Mouse (Mus musculus) liver, embryonic 12.5 days (tissue): ENCODE data around the gene Arl6ip1. TPM values are rescaled to one million over a fixed set of nuclear protein-coding genes. Genes with fewer than 3 reads are reported as not detected.

ENCODE experiments used
- ATAC-seq: fragments of 200-750 bp; cut with Nextera tagmentation; 2 replicates; pipeline ENCODE4 v1.8.0; 2017; ENCODE audit warnings: moderate number of reproducible peaks, mild to moderate bottlenecking, moderate library complexity
- H3K27ac ChIP-seq: fragments of 300-500 bp; sonication (generic); 2 replicates; pipeline ENCODE4 v1.5.1; 2016; ENCODE audit warnings: mild to moderate bottlenecking
- H3K27me3 ChIP-seq: fragments of 300-500 bp; sonication (generic); replicated peaks from 2 replicates; pipeline ENCODE4 v1.6.1; 2016; ENCODE audit warnings: mild to moderate bottlenecking, moderate library complexity
- H3K36me3 ChIP-seq: fragments of 300-500 bp; sonication (generic); 2 replicates; pipeline ENCODE4 v1.6.1; 2016; ENCODE audit warnings: mild to moderate bottlenecking, moderate library complexity
- H3K4me1 ChIP-seq: fragments of 300-500 bp; sonication (generic); 2 replicates; pipeline ENCODE4 v1.6.1; 2016
- H3K4me2 ChIP-seq: fragments of 300-500 bp; sonication (generic); 2 replicates; pipeline ENCODE4 v1.6.1; 2016; ENCODE audit warnings: mild to moderate bottlenecking, moderate library complexity
- H3K4me3 ChIP-seq: fragments of 300-500 bp; sonication (generic); 2 replicates; pipeline ENCODE4 v1.5.1; 2016; ENCODE audit warnings: mild to moderate bottlenecking, moderate library complexity
- H3K9ac ChIP-seq: fragments of 300-500 bp; sonication (generic); 2 replicates; pipeline ENCODE4 v1.6.1; 2016; ENCODE audit warnings: mild to moderate bottlenecking, moderate library complexity
- H3K9me3 ChIP-seq: fragments of 300-500 bp; sonication (generic); replicated peaks from 2 replicates; pipeline ENCODE4 v1.6.1; 2016; ENCODE audit warnings: mild to moderate bottlenecking, moderate library complexity
- WGBS: fragments of 180-500 bp; shearing (Covaris S2); methylation state at CpG from one replicate; pipeline ENCODE4 v1.1.7; 2016; ENCODE audit not compliant: insufficient replicate concordance; 5-methylcytosine and 5-hydroxymethylcytosine counted together
- polyA plus RNA-seq: library from polyadenylated mRNA; unstranded; fragments of >200 nt; fragmentation: Nextera tagmentation; extraction: Ambion mirVana; gene quantifications from 2 replicates; pipeline ENCODE4 v1.2.1, GENCODE M21; 2016

Arl6ip1 gene
- polyA plus RNA-seq, 1 experiment from 2014 or later, result 254 TPM

GRCm38 (mm10) chr7:118115533-118115876 is 14.0 kb downstream of the Arl6ip1 start:
- H3K27ac ChIP-seq, result peak overlapping the region; percentile 91
- H3K4me2 ChIP-seq, result peak overlapping the region; percentile 87
- H3K27me3 ChIP-seq, result no peaks in the 10 kb centered on the region
- peaks cover 75% of the 10 kb centered on the region for H3K36me3 ChIP-seq
- H3K9ac ChIP-seq, result peak overlapping the region; percentile 98
- WGBS, result under 1% methylated on average over 20 of the region's 20 CpGs
- peaks cover 78% of the 10 kb centered on the region for H3K4me1 ChIP-seq
- peak overlapping the region; percentile 99 for H3K4me3 ChIP-seq
- peak; percentile 38 for ATAC-seq
- no peaks in the 10 kb centered on the region for H3K9me3 ChIP-seq

GRCm38 (mm10) chr7:118113541-118114297 is 15.7 kb downstream of the Arl6ip1 start:
- peak overlapping the region; percentile 46; the same call in 1 of the 2 replicates for H3K27ac ChIP-seq
- ATAC-seq, result no peak
- H3K27me3 ChIP-seq, result no peaks in the 10 kb centered on the region
- H3K4me2 ChIP-seq, result peak overlapping the region; percentile 87
- peak overlapping the region; percentile 99 for H3K4me3 ChIP-seq
- H3K9me3 ChIP-seq, result no peaks in the 10 kb centered on the region
- H3K36me3 ChIP-seq, result peaks cover 75% of the 10 kb centered on the region
- peaks cover 79% of the 10 kb centered on the region for H3K4me1 ChIP-seq
- WGBS, result 40% methylated on average over 5 of the region's 5 CpGs
- H3K9ac ChIP-seq, result peak overlapping the region; percentile 98

- H3K4me3 ChIP-seq, result peak overlapping the region; percentile 99
- peak overlapping the region; percentile 87 for H3K4me2 ChIP-seq
- no peaks in the 10 kb centered on the region for H3K9me3 ChIP-seq
- peaks cover 89% of the 10 kb centered on the region for H3K36me3 ChIP-seq
- H3K27ac ChIP-seq, result 0 out of 2 replicates have a peak overlapping the region, but pooled peaks have one; percentile 5
- 65% methylated on average over 3 of the region's 3 CpGs for WGBS
- H3K9ac ChIP-seq, result peak overlapping the region; percentile 6
- H3K4me1 ChIP-seq, result peaks cover 84% of the 10 kb centered on the region
- no peaks in the 10 kb centered on the region for H3K27me3 ChIP-seq
- ATAC-seq, result no peak
These were observed 18.3 kb downstream of the Arl6ip1 start for GRCm38 (mm10) chr7:118111128-118111527.

GRCm38 (mm10) chr7:118107671-118108070 is 21.8 kb downstream of the Arl6ip1 start:
- Histone ChIP-seq H3K27me3 (no peaks in the 10 kb centered on the region), H3K36me3 (peaks cover 90% of the 10 kb centered on the region), H3K27ac (peak overlapping the region; percentile 46; the same call in 1 of the 2 replicates), H3K4me2 (no peak overlapping the region), H3K9ac (no peak overlapping the region), H3K4me3 (no peak overlapping the region), H3K4me1 (peaks cover 98% of the 10 kb centered on the region), H3K9me3 (no peaks in the 10 kb centered on the region)
- ATAC-seq, result no peak
- WGBS, result 68% methylated on average over 1 of the region's 1 CpGs

GRCm38 (mm10) chr7:118104458-118105052 is 24.9 kb downstream of the Arl6ip1 start:
- peaks cover 59% of the 10 kb centered on the region for H3K36me3 ChIP-seq
- no peaks in the 10 kb centered on the region for H3K9me3 ChIP-seq
- H3K27me3 ChIP-seq, result no peaks in the 10 kb centered on the region
- no peak overlapping the region for H3K9ac ChIP-seq
- peaks cover 68% of the 10 kb centered on the region for H3K4me1 ChIP-seq
- WGBS, result 45% methylated on average over 5 of the region's 5 CpGs
- peak overlapping the region; percentile 31 for H3K4me2 ChIP-seq
- H3K4me3 ChIP-seq, result no peak overlapping the region
- peak; percentile 52 for ATAC-seq
- peak overlapping the region; percentile 83 for H3K27ac ChIP-seq

GRCm38 (mm10) chr7:118103462-118104379 is 25.7 kb downstream of the Arl6ip1 start:
- Histone ChIP-seq H3K4me3 (no peak overlapping the region), H3K4me1 (peaks cover 60% of the 10 kb centered on the region), H3K36me3 (peaks cover 51% of the 10 kb centered on the region), H3K9ac (no peak overlapping the region), H3K4me2 (no peak overlapping the region), H3K9me3 (no peaks in the 10 kb centered on the region), H3K27ac (peak overlapping the region; percentile 78; the same call in 1 of the 2 replicates), H3K27me3 (no peaks in the 10 kb centered on the region)
- ATAC-seq, result peak; percentile 48
- 38% methylated on average over 5 of the region's 5 CpGs for WGBS

- Histone ChIP-seq H3K9me3 (no peaks in the 10 kb centered on the region), H3K4me3 (no peak overlapping the region), H3K27me3 (no peaks in the 10 kb centered on the region), H3K4me2 (no peak overlapping the region), H3K36me3 (peaks cover 42% of the 10 kb centered on the region), H3K4me1 (peaks cover 59% of the 10 kb centered on the region), H3K27ac (peak overlapping the region; percentile 78), H3K9ac (no peak overlapping the region)
- 34% methylated on average over 4 of the region's 4 CpGs for WGBS
- ATAC-seq, result peak; percentile 51
These were observed 26.6 kb downstream of the Arl6ip1 start for GRCm38 (mm10) chr7:118102678-118103461.

GRCm38 (mm10) chr7:118102231-118102630 is 27.2 kb downstream of the Arl6ip1 start:
- Histone ChIP-seq H3K36me3 (peaks cover 36% of the 10 kb centered on the region), H3K4me3 (no peak overlapping the region), H3K27me3 (no peaks in the 10 kb centered on the region), H3K9ac (no peak overlapping the region), H3K4me1 (peaks cover 60% of the 10 kb centered on the region), H3K27ac (no peak overlapping the region), H3K4me2 (no peak overlapping the region), H3K9me3 (no peaks in the 10 kb centered on the region)
- ATAC-seq, result no peak
- 38% methylated on average over 4 of the region's 4 CpGs for WGBS

GRCm38 (mm10) chr7:118097615-118098014 is 31.8 kb downstream of the Arl6ip1 start:
- WGBS, result 22% methylated on average over 7 of the region's 7 CpGs
- ATAC-seq, result peak; percentile 72
- H3K4me2 ChIP-seq, result no peak overlapping the region

GRCm38 (mm10) chr7:118079987-118080386 is 49.5 kb downstream of the Arl6ip1 start:
- no peaks in the 10 kb centered on the region for H3K4me1 ChIP-seq
- WGBS, result 47% methylated on average over 4 of the region's 4 CpGs
- no peak overlapping the region for H3K27ac ChIP-seq
- no peak overlapping the region for H3K4me3 ChIP-seq
- H3K27me3 ChIP-seq, result no peaks in the 10 kb centered on the region
- no peak for ATAC-seq
- no peaks in the 10 kb centered on the region for H3K9me3 ChIP-seq
- H3K36me3 ChIP-seq, result no peaks in the 10 kb centered on the region
- H3K9ac ChIP-seq, result no peak overlapping the region
- H3K4me2 ChIP-seq, result no peak overlapping the region

More at GRCm38 (mm10) chr7:118097615-118098014, 31.8 kb downstream of the Arl6ip1 start:
- Histone ChIP-seq H3K4me1 (peaks cover 17% of the 10 kb centered on the region), H3K4me3 (no peak overlapping the region), H3K36me3 (no peaks in the 10 kb centered on the region), H3K9me3 (no peaks in the 10 kb centered on the region), H3K9ac (no peak overlapping the region), H3K27me3 (no peaks in the 10 kb centered on the region), H3K27ac (no peak overlapping the region)

- WGBS, result 73% methylated on average over 5 of the region's 5 CpGs
- H3K4me3 ChIP-seq, result no peak overlapping the region
- no peak overlapping the region for H3K27ac ChIP-seq
- H3K36me3 ChIP-seq, result no peaks in the 10 kb centered on the region
- no peaks in the 10 kb centered on the region for H3K4me1 ChIP-seq
- no peak overlapping the region for H3K9ac ChIP-seq
- H3K27me3 ChIP-seq, result no peaks in the 10 kb centered on the region
- no peak for ATAC-seq
- no peaks in the 10 kb centered on the region for H3K9me3 ChIP-seq
- H3K4me2 ChIP-seq, result no peak overlapping the region
These were observed 50.4 kb downstream of the Arl6ip1 start for GRCm38 (mm10) chr7:118079097-118079496.
